Mouse (Mus musculus) hindbrain, embryonic 14.5 days (tissue): ENCODE measurements at regions not wholly inside any gene's neighbourhood (a gene's known extent, or its start where the extent isn't known, plus 50 kb on each side); places are given as distances from the start of the nearest gene placed in this dataset.
A peak's percentile ranks its signal among the peaks of the same experiment; 100 is the strongest.

Source experiments
- ATAC-seq: fragments of 200-750 bp; cut with Nextera tagmentation; 2 replicates; pipeline ENCODE4 v1.8.0; 2017; ENCODE audit warnings: moderate number of reproducible peaks, mild to moderate bottlenecking, moderate TSS enrichment, moderate library complexity; ENCODE audit not compliant: low FRiP score
- DNase-seq: peaks from one replicate; pipeline ENCODE4 v3.0.0-alpha.2; 2015; ENCODE audit warnings: low spot score
- H3K27ac ChIP-seq: fragments of 300-500 bp; sonication (generic); 2 replicates; pipeline ENCODE4 v1.5.1; 2014; ENCODE audit warnings: mild to moderate bottlenecking, moderate library complexity
- H3K27me3 ChIP-seq: fragments of 300-500 bp; sonication (generic); 2 replicates; pipeline ENCODE4 v1.6.1; 2014; ENCODE audit warnings: mild to moderate bottlenecking, low read length, mixed read lengths; ENCODE audit not compliant: control insufficient read depth, insufficient read depth
- H3K36me3 ChIP-seq: fragments of 300-500 bp; sonication (generic); replicated peaks from 2 replicates; pipeline ENCODE4 v1.6.1; 2014; ENCODE audit not compliant: control insufficient read depth, insufficient read depth
- H3K4me1 ChIP-seq: fragments of 300-500 bp; sonication (generic); replicated peaks from 2 replicates; pipeline ENCODE4 v1.6.1; 2014; ENCODE audit warnings: antibody characterized with exemption, low read length, mixed read lengths; ENCODE audit not compliant: control insufficient read depth, insufficient read depth
- H3K4me2 ChIP-seq: fragments of 300-500 bp; sonication (generic); replicated peaks from 2 replicates; pipeline ENCODE4 v1.6.1; 2014; ENCODE audit warnings: mild to moderate bottlenecking, moderate library complexity
- H3K4me3 ChIP-seq: fragments of 300-500 bp; sonication (generic); replicated peaks from 2 replicates; pipeline ENCODE4 v1.5.1; 2014; ENCODE audit warnings: mild to moderate bottlenecking, low read length
- H3K9ac ChIP-seq: fragments of 300-500 bp; sonication (generic); 2 replicates; pipeline ENCODE4 v1.6.1; 2014
- H3K9me3 ChIP-seq: fragments of 300-500 bp; sonication (generic); 2 replicates; pipeline ENCODE4 v1.6.1; 2016; ENCODE audit warnings: low read length; ENCODE audit not compliant: control insufficient read depth
- WGBS: fragments of 180-500 bp; shearing (Covaris S2); extraction: QIAGEN DNeasy Blood & Tissue Kit; methylation state at CpG from one replicate; pipeline ENCODE4 v1.1.7; 2014; 5-methylcytosine and 5-hydroxymethylcytosine counted together

DNA sequence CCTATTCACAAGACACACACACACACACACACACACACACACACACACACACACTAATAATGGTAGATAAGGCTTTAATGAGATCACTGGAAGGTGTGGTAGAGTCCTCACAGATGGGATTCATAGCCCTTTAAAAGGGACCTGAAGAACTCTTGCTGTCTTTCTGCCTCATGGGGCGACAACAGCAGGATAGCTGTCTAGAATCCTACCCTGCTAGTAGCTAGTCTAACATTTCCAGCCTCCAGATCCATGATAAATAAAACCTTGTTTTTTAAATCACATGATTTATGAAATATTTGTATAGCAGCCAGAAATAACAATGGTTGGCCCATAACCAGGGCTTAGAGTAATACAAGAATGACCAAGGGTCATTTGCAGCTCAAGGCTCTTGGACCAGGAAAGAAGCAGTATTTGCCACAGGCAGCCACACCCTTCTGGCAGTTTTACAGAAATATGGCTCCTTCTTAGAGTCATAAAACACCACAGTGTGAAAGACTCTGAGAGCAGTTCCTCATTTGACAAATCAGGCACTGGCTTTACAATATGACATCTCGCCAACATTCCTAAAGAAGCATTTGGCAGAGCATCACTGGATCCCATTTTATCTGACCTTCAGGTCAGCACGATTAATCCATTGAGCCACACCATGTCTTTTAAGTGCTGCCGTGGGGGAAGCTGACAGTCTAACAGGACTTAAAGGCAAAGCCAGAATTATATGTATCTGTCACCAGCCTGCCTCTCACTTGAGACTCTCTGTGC, 340.9 kb upstream of the Apob start:
- no peak for DNase-seq
- ATAC-seq: no peak
- no peaks in the 10 kb centered on the region for H3K36me3 ChIP-seq
- 77% methylated on average over 4 of the region's 4 CpGs for WGBS
- no peak overlapping the region for H3K4me3 ChIP-seq
- H3K27me3 ChIP-seq: no peaks in the 10 kb centered on the region
- no peak overlapping the region for H3K4me2 ChIP-seq
- H3K4me1 ChIP-seq: no peaks in the 10 kb centered on the region
- H3K27ac ChIP-seq: no peak overlapping the region
- H3K9me3 ChIP-seq: no peaks in the 10 kb centered on the region
- H3K9ac ChIP-seq: no peak overlapping the region

GRCm38 (mm10) chr12:7637629-7638028, 339.8 kb upstream of the Apob start:
- no peak overlapping the region for H3K27ac ChIP-seq
- H3K9ac ChIP-seq: no peak overlapping the region
- no peak for DNase-seq
- no peaks in the 10 kb centered on the region for H3K4me1 ChIP-seq
- H3K36me3 ChIP-seq: no peaks in the 10 kb centered on the region
- 57% methylated on average over 4 of the region's 4 CpGs for WGBS
- H3K4me3 ChIP-seq: no peak overlapping the region
- H3K4me2 ChIP-seq: no peak overlapping the region
- no peak for ATAC-seq
- no peaks in the 10 kb centered on the region for H3K9me3 ChIP-seq
- H3K27me3 ChIP-seq: no peaks in the 10 kb centered on the region

DNA sequence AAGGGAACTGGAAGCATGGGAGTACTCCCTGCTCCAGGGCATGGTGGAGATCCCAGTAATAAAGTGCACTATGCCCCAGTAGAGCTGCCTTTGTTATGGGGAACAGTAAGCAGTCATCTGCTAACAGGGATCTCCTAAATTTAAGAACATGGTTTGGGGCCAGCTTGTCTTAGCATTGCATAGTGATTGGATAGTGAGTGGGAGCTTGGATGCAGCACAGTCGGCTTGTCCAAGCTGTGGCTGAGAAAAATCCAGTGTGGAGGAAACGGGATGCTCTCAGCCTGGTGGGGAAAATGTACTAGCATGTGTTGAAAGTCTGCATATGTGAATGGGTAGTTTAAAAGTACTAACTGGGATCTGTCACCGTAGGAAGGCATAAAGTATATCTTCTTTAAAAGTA, 326.6 kb upstream of the Apob start:
- Histone ChIP-seq H3K4me3 (no peak overlapping the region), H3K9me3 (no peaks in the 10 kb centered on the region), H3K27me3 (no peaks in the 10 kb centered on the region), H3K27ac (no peak overlapping the region), H3K4me1 (no peaks in the 10 kb centered on the region), H3K36me3 (no peaks in the 10 kb centered on the region), H3K4me2 (no peak overlapping the region), H3K9ac (no peak overlapping the region)
- DNase-seq: no peak
- WGBS: 91% methylated on average over 3 of the region's 3 CpGs
- no peak for ATAC-seq

- Histone ChIP-seq H3K4me3 (no peak overlapping the region), H3K27me3 (no peaks in the 10 kb centered on the region), H3K27ac (no peak overlapping the region), H3K36me3 (no peaks in the 10 kb centered on the region), H3K9me3 (no peaks in the 10 kb centered on the region), H3K4me1 (no peaks in the 10 kb centered on the region), H3K9ac (no peak overlapping the region), H3K4me2 (no peak overlapping the region)
- ATAC-seq (no peak), DNase-seq (no peak)
- 51% methylated on average over 3 of the region's 3 CpGs for WGBS
Measured at GRCm38 (mm10) chr12:7662027-7662426, 315.4 kb upstream of the Apob start.

DNA sequence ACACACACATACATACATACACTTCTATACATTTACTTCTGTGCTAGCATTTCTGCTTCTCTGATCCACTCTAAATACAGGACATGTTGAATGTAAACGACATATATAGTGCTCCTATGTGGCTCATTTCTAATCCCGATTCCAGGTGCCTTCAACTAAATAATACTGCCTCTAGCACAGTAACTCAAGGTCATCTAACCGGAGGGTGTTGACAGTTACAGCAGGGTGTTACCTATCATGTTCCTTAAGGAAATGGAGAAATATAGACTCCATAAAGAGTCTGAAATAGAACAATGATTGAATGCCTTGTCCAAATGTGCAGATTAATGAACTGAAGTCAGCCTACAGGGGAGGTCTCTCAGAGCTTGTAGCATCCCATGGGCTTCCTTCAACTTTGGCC, 307.3 kb upstream of the Apob start:
- Histone ChIP-seq H3K36me3 (no peaks in the 10 kb centered on the region), H3K27me3 (no peaks in the 10 kb centered on the region), H3K4me3 (no peak overlapping the region), H3K9ac (no peak overlapping the region), H3K27ac (no peak overlapping the region), H3K9me3 (no peaks in the 10 kb centered on the region), H3K4me1 (no peaks in the 10 kb centered on the region), H3K4me2 (no peak overlapping the region)
- WGBS: 84% methylated on average over 3 of the region's 3 CpGs
- DNase-seq (no peak), ATAC-seq (no peak)

- ATAC-seq (no peak), DNase-seq (no peak)
- Histone ChIP-seq H3K4me3 (no peak overlapping the region), H3K4me1 (no peaks in the 10 kb centered on the region), H3K27ac (no peak overlapping the region), H3K36me3 (no peaks in the 10 kb centered on the region), H3K4me2 (no peak overlapping the region), H3K9me3 (no peaks in the 10 kb centered on the region), H3K9ac (no peak overlapping the region), H3K27me3 (no peaks in the 10 kb centered on the region)
- 69% methylated on average over 1 of the region's 1 CpGs for WGBS
Measured at GRCm38 (mm10) chr12:7670561-7670960, 306.9 kb upstream of the Apob start.

- H3K9ac ChIP-seq: no peak overlapping the region
- H3K4me3 ChIP-seq: no peak overlapping the region
- no peak for DNase-seq
- no peak overlapping the region for H3K27ac ChIP-seq
- no peak overlapping the region for H3K4me2 ChIP-seq
- no peaks in the 10 kb centered on the region for H3K27me3 ChIP-seq
- H3K36me3 ChIP-seq: no peaks in the 10 kb centered on the region
- no peak for ATAC-seq
- H3K9me3 ChIP-seq: no peaks in the 10 kb centered on the region
- H3K4me1 ChIP-seq: no peaks in the 10 kb centered on the region
- 51% methylated on average over 7 of the region's 7 CpGs for WGBS
Measured at GRCm38 (mm10) chr12:7691996-7692395, 285.5 kb upstream of the Apob start.

DNA sequence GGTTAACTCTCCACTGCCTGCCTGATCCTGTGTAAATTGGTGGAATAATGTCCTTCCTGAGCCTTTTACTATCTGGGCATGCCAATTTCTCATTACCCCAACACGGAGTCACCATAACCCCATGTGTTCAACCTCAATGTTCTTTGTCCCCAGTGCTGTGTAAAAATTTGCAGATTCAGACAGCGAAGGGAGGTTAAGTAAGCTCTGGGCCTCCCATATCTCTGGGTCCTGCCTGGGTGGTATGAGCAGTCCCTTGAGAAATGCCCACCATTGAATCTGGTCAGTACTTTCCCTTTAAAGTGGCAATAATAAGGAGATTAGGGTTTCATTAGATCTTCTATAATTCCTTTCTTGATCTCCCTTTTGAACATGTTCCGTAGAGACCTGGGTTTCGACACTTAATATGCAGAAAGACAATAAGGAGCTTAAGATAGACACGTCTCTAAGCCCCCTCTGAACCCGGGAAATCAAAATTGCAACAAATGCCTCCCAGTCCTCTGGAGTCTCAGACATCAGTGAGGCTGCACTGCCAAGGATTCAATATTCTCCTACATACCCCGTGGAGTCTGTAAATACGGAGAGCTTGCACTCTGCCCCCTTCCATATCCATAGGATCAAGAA, 279.0 kb upstream of the Apob start:
- peak; percentile 34; the same call in 1 of the 2 replicates for ATAC-seq
- Histone ChIP-seq H3K36me3 (no peaks in the 10 kb centered on the region), H3K9ac (no peak overlapping the region), H3K4me2 (no peak overlapping the region), H3K4me1 (no peaks in the 10 kb centered on the region), H3K27ac (peak overlapping the region; percentile 41; the same call in 1 of the 2 replicates), H3K9me3 (no peaks in the 10 kb centered on the region), H3K4me3 (no peak overlapping the region), H3K27me3 (no peaks in the 10 kb centered on the region)
- no peak for DNase-seq
- 66% methylated on average over 8 of the region's 8 CpGs for WGBS

DNA sequence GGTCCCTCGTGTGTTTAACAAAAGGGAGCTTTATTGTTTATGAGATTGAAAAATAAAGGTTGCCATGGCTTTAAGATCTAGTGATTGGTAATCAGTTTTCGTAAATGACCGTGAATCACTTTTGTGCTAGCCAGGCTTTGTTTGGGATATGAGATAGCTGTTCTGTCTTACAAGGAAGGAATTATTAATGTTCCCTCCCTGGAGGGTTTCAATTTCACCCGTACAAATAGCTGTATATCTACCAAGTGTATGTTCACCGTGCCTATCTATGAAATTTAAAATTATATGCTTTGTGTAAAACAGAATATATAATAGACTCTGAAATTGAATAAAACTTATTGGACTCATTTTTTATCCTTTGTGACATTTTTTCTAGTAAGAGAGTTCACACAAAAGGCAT, 268.3 kb upstream of the Apob start:
- no peaks in the 10 kb centered on the region for H3K36me3 ChIP-seq
- no peak overlapping the region for H3K4me2 ChIP-seq
- no peak; the same call in 1 of the 2 replicates for ATAC-seq
- H3K9ac ChIP-seq: no peak overlapping the region
- no peak overlapping the region for H3K4me3 ChIP-seq
- H3K4me1 ChIP-seq: no peaks in the 10 kb centered on the region; the same call in 1 of the 2 replicates
- H3K27me3 ChIP-seq: no peaks in the 10 kb centered on the region
- H3K27ac ChIP-seq: peak overlapping the region; percentile 43
- DNase-seq: no peak
- 14% methylated on average over 5 of the region's 5 CpGs for WGBS
- H3K9me3 ChIP-seq: no peaks in the 10 kb centered on the region
